In genomic region chr10:75566321-75566720, GRCm38 (mm10) we compare ENCODE assay signal across 15 mouse cellular contexts. TPM values are rescaled to one million over a fixed set of nuclear protein-coding genes. Genes with fewer than 3 reads are reported as not detected.
A peak's percentile ranks its signal among the peaks of the same experiment; 100 is the strongest.
DNase-seq lines count a peak whose midpoint lies in the region; ATAC-seq and TF ChIP-seq lines count a peak whose summit lies in the region.
"Had no signal": no experiment of that assay in that cellular context is flagged by ENCODE, and none has a peak within 500 bp of the region (broad histone marks: within the 10 kb centered on the region; RNA-seq: fewer than 3 reads in every experiment).

No protein-coding gene starts in this region.

- TF ChIP-seq CTCF in kidney, adult 2 months (conservative IDR thresholded peaks at IDR 0.05; ENCODE audit: insufficient read depth, insufficient read length, low read depth, low read length) = no peak
- TF ChIP-seq CTCF in thymus, adult 2 months (IDR thresholded peaks at IDR 0.05; ENCODE audit: borderline replicate concordance, control insufficient read depth, extremely low read depth, insufficient read depth, low read length, poor library complexity) = no peak

- no peak for TF ChIP-seq POLR2A in kidney, adult 2 months (IDR thresholded peaks at IDR 0.05; ENCODE audit: low read depth, low read length)
- TF ChIP-seq POLR2A in thymus, adult 2 months (IDR thresholded peaks at IDR 0.05; ENCODE audit: control insufficient read depth, extremely low read depth, insufficient read depth, low read length, poor library complexity) = no peak

- peaks cover 19% of the 10 kb centered on the region; the same call in 1 of the 2 replicates for H3K4me1 ChIP-seq in kidney, adult 2 months (ENCODE audit: control insufficient read depth, insufficient read depth, low read length)
- H3K4me1 ChIP-seq in thymus, adult 2 months (replicated peaks; ENCODE audit: control insufficient read depth, insufficient read depth, low read length) = peaks cover 30% of the 10 kb centered on the region
- peaks cover 1% of the 10 kb centered on the region for H3K4me1 ChIP-seq in midbrain, embryonic 15.5 days
- H3K4me1 ChIP-seq: lung, embryonic 15.5 days had no signal

- H3K27ac ChIP-seq in kidney, adult 2 months (ENCODE audit: insufficient read depth, low read depth, low read length) = peak overlapping the region; percentile 89
- peak overlapping the region; percentile 76 for H3K27ac ChIP-seq in thymus, adult 2 months (ENCODE audit: control insufficient read depth, insufficient read depth, low read length)
- no peak overlapping the region for H3K27ac ChIP-seq in midbrain, embryonic 15.5 days
- H3K27ac ChIP-seq: hindbrain, embryonic 15.5 days; layer of hippocampus, adult 2 months; lung, embryonic 15.5 days had no signal

- no peaks in the 10 kb centered on the region for H3K27me3 ChIP-seq in kidney, adult 2 months (replicated peaks; ENCODE audit: control insufficient read depth, insufficient read depth, low read length)
- no peaks in the 10 kb centered on the region; the same call in 1 of the 2 replicates for H3K27me3 ChIP-seq in thymus, adult 2 months (ENCODE audit: control insufficient read depth, insufficient read depth, low read length)
- H3K27me3 ChIP-seq in midbrain, embryonic 15.5 days (replicated peaks) = peaks cover 2% of the 10 kb centered on the region
- H3K27me3 ChIP-seq: hindbrain, embryonic 15.5 days had no signal

- H3K9me3 ChIP-seq in midbrain, embryonic 15.5 days = no peaks in the 10 kb centered on the region
- H3K9me3 ChIP-seq: hindbrain, embryonic 15.5 days; lung, embryonic 15.5 days had no signal

- no peak overlapping the region for H3K9ac ChIP-seq in midbrain, embryonic 15.5 days
- H3K9ac ChIP-seq: hindbrain, embryonic 15.5 days; lung, embryonic 15.5 days had no signal

- H3K4me3 ChIP-seq in kidney, adult 2 months (ENCODE audit: insufficient read depth, low read depth, low read length) = peak overlapping the region; percentile 42
- H3K4me3 ChIP-seq in thymus, adult 2 months (ENCODE audit: control insufficient read depth, insufficient read depth, low read length) = no peak overlapping the region
- no peak overlapping the region for H3K4me3 ChIP-seq in midbrain, embryonic 15.5 days
- H3K4me3 ChIP-seq: erythroblast, embryonic 14.5 days; hindbrain, embryonic 15.5 days; layer of hippocampus, adult 2 months; lung, embryonic 15.5 days had no signal

- 51% methylated on average over 5 of the region's 5 CpGs for WGBS in kidney, adult 2 months
- whole genome bisulfite sequencing in thymus, adult 2 months = 46% methylated on average over 5 of the region's 5 CpGs
- WGBS in midbrain, embryonic 15.5 days = 84% methylated on average over 5 of the region's 5 CpGs

- no peak for ATAC-seq in midbrain, embryonic 15.5 days (replicated peaks)

- no peaks in the 10 kb centered on the region for H3K36me3 ChIP-seq in kidney, adult 2 months (ENCODE audit: control insufficient read depth, insufficient read depth, low read length)
- no peaks in the 10 kb centered on the region for H3K36me3 ChIP-seq in thymus, adult 2 months (ENCODE audit: control insufficient read depth, insufficient read depth, low read length)
- no peaks in the 10 kb centered on the region for H3K36me3 ChIP-seq in midbrain, embryonic 15.5 days (replicated peaks)
- H3K36me3 ChIP-seq: hindbrain, embryonic 15.5 days; lung, embryonic 15.5 days had no signal

- H3K4me2 ChIP-seq in midbrain, embryonic 15.5 days = no peak overlapping the region
- H3K4me2 ChIP-seq: hindbrain, embryonic 15.5 days; lung, embryonic 15.5 days had no signal

- no peak for DNase-seq in kidney, adult 2 months
- DNase-seq in kidney, postnatal 25 days = no peak
- no peak for DNase-seq in thymus, adult 2 months
- DNase-seq in thymus, adult 18-20 months = no peak
- peak; percentile 52 for DNase-seq in induced T-regulatory cell, adult 2 months (ENCODE audit: low read depth)
- DNase-seq in thymus, postnatal 4 days = peak; percentile 42
- DNase-seq in layer of hippocampus, adult 18-20 months (ENCODE audit: low spot score in 2 of 2) = no peak
- DNase-seq: cerebellum, adult 2 months; heart, adult 18-20 months; right cerebral cortex, postnatal 4 days had no signal

RNA-seq across cellular contexts. Expression of gene Ggt1, which starts 4.9 kb away (rescaled TPM):
- polyA plus RNA-seq in kidney, adult 2 months (2012; rRNA removed) = 881 and 1,007 TPM in 2 replicates
- 5.6 and 6.9 TPM in 2 replicates for polyA plus RNA-seq in thymus, adult 2 months (2012; rRNA removed)
- total RNA-seq in layer of hippocampus, adult 18-20 months (2021) = 1 to 10 TPM; 2.6 to 2.8 TPM
- polyA plus RNA-seq in midbrain, embryonic 15.5 days (2015; fragmentation: Nextera tagmentation; extraction: Ambion mirVana) = 1.2 and 1.7 TPM in 2 replicates
- polyA plus RNA-seq: erythroblast, embryonic 14.5 days had no signal

RNA-seq across cellular contexts. Expression of gene Lrrc75b, which starts 6.2 kb away (rescaled TPM):
- polyA plus RNA-seq in kidney, adult 2 months (2012; rRNA removed) = 2.1 and 2.2 TPM in 2 replicates
- 1.8 and 2.2 TPM in 2 replicates for polyA plus RNA-seq in thymus, adult 2 months (2012; rRNA removed)
- 10 to 100 TPM; 10.3 to 12.9 TPM for total RNA-seq in layer of hippocampus, adult 18-20 months (2021)
- polyA plus RNA-seq in midbrain, embryonic 15.5 days (2015; fragmentation: Nextera tagmentation; extraction: Ambion mirVana) = 41.0 and 44.8 TPM in 2 replicates
- polyA plus RNA-seq: erythroblast, embryonic 14.5 days had no signal

RNA-seq across cellular contexts. Expression of gene Ggt5, which starts 22.8 kb away (rescaled TPM):
- polyA plus RNA-seq in kidney, adult 2 months (2012; rRNA removed) = 34.5 and 48.3 TPM in 2 replicates
- polyA plus RNA-seq in thymus, adult 2 months (2012; rRNA removed) = 49.5 and 73.6 TPM in 2 replicates
- total RNA-seq in layer of hippocampus, adult 18-20 months (2021) = 1 to 10 TPM; 1.6 to 2.1 TPM
- polyA plus RNA-seq in midbrain, embryonic 15.5 days (2015; fragmentation: Nextera tagmentation; extraction: Ambion mirVana) = 2.2 and 3.4 TPM in 2 replicates
- polyA plus RNA-seq: erythroblast, embryonic 14.5 days had no signal

RNA-seq across cellular contexts. Expression of gene Gucd1, which starts 48.5 kb away (rescaled TPM):
- 124 and 164 TPM in 2 replicates for polyA plus RNA-seq in kidney, adult 2 months (2012; rRNA removed)
- 77.0 and 80.5 TPM in 2 replicates for polyA plus RNA-seq in thymus, adult 2 months (2012; rRNA removed)
- 10 to 100 TPM; 12.8 TPM for total RNA-seq in layer of hippocampus, adult 18-20 months (2021)
- 22.3 and 24.4 TPM in 2 replicates for polyA plus RNA-seq in midbrain, embryonic 15.5 days (2015; fragmentation: Nextera tagmentation; extraction: Ambion mirVana)

RNA-seq across cellular contexts. Expression of gene Snrpd3, which starts 49.0 kb away (rescaled TPM):
- polyA plus RNA-seq in kidney, adult 2 months (2012; rRNA removed) = 27.0 and 41.2 TPM in 2 replicates
- polyA plus RNA-seq in thymus, adult 2 months (2012; rRNA removed) = 25.1 and 28.3 TPM in 2 replicates
- total RNA-seq in layer of hippocampus, adult 18-20 months (2021) = 10 to 100 TPM; 63.1 to 67.3 TPM
- polyA plus RNA-seq in midbrain, embryonic 15.5 days (2015; fragmentation: Nextera tagmentation; extraction: Ambion mirVana) = 122 and 127 TPM in 2 replicates

Comparison
In these comparisons a context has a peak if more than half of its experiments do, and no peak if none do; other contexts are left out.
1. DNase-seq: peak in induced T-regulatory cell, adult 2 months (single experiment) and thymus, postnatal 4 days (single experiment); none in kidney, adult 2 months (single experiment), kidney, postnatal 25 days (0 of 2), thymus, adult 2 months (single experiment), thymus, adult 18-20 months (0 of 2) and layer of hippocampus, adult 18-20 months (0 of 2).
2. RNA of gene Ggt1, which starts 4.9 kb away (polyA plus RNA-seq): 881 to 1,007 TPM in kidney, adult 2 months; 5.6 to 6.9 TPM in thymus, adult 2 months and 1.2 to 1.7 TPM in midbrain, embryonic 15.5 days; every median in the first group is over 100 times any median in the second.
3. RNA of gene Lrrc75b, which starts 6.2 kb away (polyA plus RNA-seq): 41.0 to 44.8 TPM in midbrain, embryonic 15.5 days; 2.1 to 2.2 TPM in kidney, adult 2 months and 1.8 to 2.2 TPM in thymus, adult 2 months; every median in the first group is over 10 times any median in the second.